Mouse (Mus musculus) stomach, embryonic 15.5 days (tissue): Measurements from ENCODE around the gene Gjb4. TPM values are rescaled to one million over a fixed set of nuclear protein-coding genes. Genes with fewer than 3 reads are reported as not detected.

Experiments
- ATAC-seq: fragments of 200-750 bp; cut with Nextera tagmentation; 2 replicates; pipeline ENCODE4 v1.8.0; 2017; ENCODE audit warnings: low read depth, moderate number of reproducible peaks, moderate TSS enrichment; ENCODE audit not compliant: insufficient read depth, low FRiP score
- H3K27ac ChIP-seq: fragments of 300-500 bp; sonication (generic); 2 replicates; pipeline ENCODE4 v1.5.1; 2015; ENCODE audit warnings: mild to moderate bottlenecking, inconsistent platforms
- H3K27me3 ChIP-seq: fragments of 300-500 bp; sonication (generic); replicated peaks from 2 replicates; pipeline ENCODE4 v1.6.1; 2015; ENCODE audit warnings: inconsistent platforms
- H3K36me3 ChIP-seq: fragments of 300-500 bp; sonication (generic); 2 replicates; pipeline ENCODE4 v1.6.1; 2015; ENCODE audit warnings: inconsistent platforms
- H3K4me1 ChIP-seq: fragments of 300-500 bp; sonication (generic); 2 replicates; pipeline ENCODE4 v1.6.1; 2015; ENCODE audit warnings: inconsistent platforms
- H3K4me2 ChIP-seq: fragments of 300-500 bp; sonication (generic); 2 replicates; pipeline ENCODE4 v1.6.1; 2015; ENCODE audit warnings: mild to moderate bottlenecking, inconsistent platforms
- H3K4me3 ChIP-seq: fragments of 300-500 bp; sonication (generic); replicated peaks from 2 replicates; pipeline ENCODE4 v1.5.1; 2015; ENCODE audit warnings: inconsistent platforms
- H3K9ac ChIP-seq: fragments of 300-500 bp; sonication (generic); 2 replicates; pipeline ENCODE4 v1.6.1; 2015; ENCODE audit warnings: inconsistent platforms
- H3K9me3 ChIP-seq: fragments of 300-500 bp; sonication (generic); 2 replicates; pipeline ENCODE4 v1.6.1; 2016; ENCODE audit warnings: inconsistent platforms
- WGBS: fragments of 180-500 bp; shearing (Covaris S2); methylation state at CpG from one replicate; pipeline ENCODE4 v1.1.7; 2015; 5-methylcytosine and 5-hydroxymethylcytosine counted together
- polyA plus RNA-seq: library from polyadenylated mRNA; unstranded; fragments of >200 nt; fragmentation: Nextera tagmentation; extraction: Ambion mirVana; gene quantifications from 2 replicates; pipeline ENCODE4 v1.2.1, GENCODE M21; 2015

The Gjb4 gene
- polyA plus RNA-seq, 1 experiment from 2014 or later, result 0.89 TPM

- H3K36me3 ChIP-seq, result no peaks in the 10 kb centered on the region
- H3K9ac ChIP-seq, result no peak overlapping the region
- H3K27me3 ChIP-seq, result no peaks in the 10 kb centered on the region
- no peak overlapping the region for H3K4me3 ChIP-seq
- H3K27ac ChIP-seq, result no peak overlapping the region
- 28% methylated on average over 13 of the region's 13 CpGs for WGBS
- no peak overlapping the region for H3K4me2 ChIP-seq
- peaks cover 7% of the 10 kb centered on the region for H3K4me1 ChIP-seq
- no peaks in the 10 kb centered on the region for H3K9me3 ChIP-seq
- no peak for ATAC-seq
These were observed 14.6 kb upstream of the Gjb4 start for GRCm38 (mm10) chr4:127368379-127368973.

GRCm38 (mm10) chr4:127365834-127366233, 12.0 kb upstream of the Gjb4 start:
- Histone ChIP-seq H3K27ac (no peak overlapping the region), H3K4me3 (no peak overlapping the region), H3K36me3 (no peaks in the 10 kb centered on the region), H3K4me2 (no peak overlapping the region), H3K4me1 (no peaks in the 10 kb centered on the region), H3K9ac (no peak overlapping the region), H3K9me3 (no peaks in the 10 kb centered on the region), H3K27me3 (no peaks in the 10 kb centered on the region)
- WGBS, result 33% methylated on average over 4 of the region's 4 CpGs
- no peak for ATAC-seq

- no peak for ATAC-seq
- no peak overlapping the region for H3K9ac ChIP-seq
- 35% methylated on average over 5 of the region's 5 CpGs for WGBS
- no peaks in the 10 kb centered on the region for H3K4me1 ChIP-seq
- no peak overlapping the region for H3K27ac ChIP-seq
- H3K36me3 ChIP-seq, result no peaks in the 10 kb centered on the region
- no peaks in the 10 kb centered on the region for H3K27me3 ChIP-seq
- H3K4me3 ChIP-seq, result no peak overlapping the region
- H3K9me3 ChIP-seq, result no peaks in the 10 kb centered on the region
- H3K4me2 ChIP-seq, result no peak overlapping the region
These were observed 11.6 kb upstream of the Gjb4 start for GRCm38 (mm10) chr4:127365433-127365832.

GRCm38 (mm10) chr4:127364431-127364830, 10.6 kb upstream of the Gjb4 start:
- no peak for ATAC-seq
- Histone ChIP-seq H3K9me3 (no peaks in the 10 kb centered on the region), H3K4me2 (no peak overlapping the region), H3K36me3 (no peaks in the 10 kb centered on the region), H3K4me3 (no peak overlapping the region), H3K27me3 (no peaks in the 10 kb centered on the region), H3K9ac (no peak overlapping the region), H3K4me1 (no peaks in the 10 kb centered on the region), H3K27ac (no peak overlapping the region)
- WGBS, result 66% methylated on average over 6 of the region's 6 CpGs

GRCm38 (mm10) chr4:127363331-127363730, 9.4 kb upstream of the Gjb4 start:
- Histone ChIP-seq H3K27me3 (no peaks in the 10 kb centered on the region), H3K4me1 (no peaks in the 10 kb centered on the region), H3K4me3 (no peak overlapping the region), H3K4me2 (no peak overlapping the region), H3K9ac (no peak overlapping the region), H3K36me3 (no peaks in the 10 kb centered on the region), H3K9me3 (no peaks in the 10 kb centered on the region), H3K27ac (no peak overlapping the region)
- WGBS, result 51% methylated on average over 4 of the region's 4 CpGs
- no peak for ATAC-seq

GRCm38 (mm10) chr4:127362520-127362919, 8.6 kb upstream of the Gjb4 start:
- H3K27ac ChIP-seq, result no peak overlapping the region
- WGBS, result 75% methylated on average over 3 of the region's 3 CpGs
- H3K9ac ChIP-seq, result no peak overlapping the region

GRCm38 (mm10) chr4:127358018-127358417, 4.1 kb upstream of the Gjb4 start, which contains the start of gene Gjb5:
Gene Gjb5 (minus strand): TSS chr4:127358181.
- H3K4me2 ChIP-seq, result no peak within 1 kb of the TSS
- no peak within 1 kb of the TSS for H3K9ac ChIP-seq
- H3K27me3 ChIP-seq, result no peaks in the 10 kb centered on the region
- no peaks in the 10 kb centered on the region for H3K9me3 ChIP-seq
- ATAC-seq, result peak; percentile 59; the same call in 1 of the 2 replicates
- no peak within 1 kb of the TSS for H3K4me3 ChIP-seq
- no peaks in the 10 kb centered on the region for H3K36me3 ChIP-seq
- H3K27ac ChIP-seq, result no peak within 1 kb of the TSS
- WGBS, result 27% methylated on average over 5 of the region's 5 CpGs
- peaks cover 15% of the 10 kb centered on the region; the same call in 1 of the 2 replicates for H3K4me1 ChIP-seq

More at GRCm38 (mm10) chr4:127362520-127362919, 8.6 kb upstream of the Gjb4 start:
- no peaks in the 10 kb centered on the region for H3K9me3 ChIP-seq
- no peaks in the 10 kb centered on the region for H3K36me3 ChIP-seq
- H3K4me3 ChIP-seq, result no peak overlapping the region
- H3K4me1 ChIP-seq, result no peaks in the 10 kb centered on the region
- H3K4me2 ChIP-seq, result no peak overlapping the region
- ATAC-seq, result no peak
- no peaks in the 10 kb centered on the region for H3K27me3 ChIP-seq

GRCm38 (mm10) chr4:127354506-127355485, 915 bp upstream of the Gjb4 start:
- no peaks in the 10 kb centered on the region for H3K36me3 ChIP-seq
- ATAC-seq, result no peak
- H3K9me3 ChIP-seq, result no peaks in the 10 kb centered on the region
- H3K9ac ChIP-seq, result no peak overlapping the region
- 37% methylated on average over 15 of the region's 15 CpGs for WGBS
- no peak overlapping the region for H3K4me3 ChIP-seq
- H3K4me2 ChIP-seq, result no peak overlapping the region
- peaks cover 15% of the 10 kb centered on the region; the same call in 1 of the 2 replicates for H3K4me1 ChIP-seq
- no peaks in the 10 kb centered on the region for H3K27me3 ChIP-seq
- no peak overlapping the region for H3K27ac ChIP-seq

GRCm38 (mm10) chr4:127352594-127352993, 1.3 kb downstream of the Gjb4 start:
- ATAC-seq, result no peak
- no peak overlapping the region for H3K4me3 ChIP-seq
- H3K4me2 ChIP-seq, result no peak overlapping the region
- no peaks in the 10 kb centered on the region for H3K9me3 ChIP-seq
- WGBS, result 34% methylated on average over 1 of the region's 1 CpGs
- no peaks in the 10 kb centered on the region for H3K27me3 ChIP-seq
- H3K4me1 ChIP-seq, result peaks cover 15% of the 10 kb centered on the region; the same call in 1 of the 2 replicates
- H3K36me3 ChIP-seq, result no peaks in the 10 kb centered on the region
- no peak overlapping the region for H3K9ac ChIP-seq
- no peak overlapping the region for H3K27ac ChIP-seq

- Histone ChIP-seq H3K9ac (no peak overlapping the region), H3K27me3 (no peaks in the 10 kb centered on the region), H3K4me3 (no peak overlapping the region), H3K4me1 (peaks cover 10% of the 10 kb centered on the region; the same call in 1 of the 2 replicates), H3K4me2 (no peak overlapping the region), H3K9me3 (no peaks in the 10 kb centered on the region), H3K36me3 (no peaks in the 10 kb centered on the region), H3K27ac (no peak overlapping the region)
- 46% methylated on average over 4 of the region's 4 CpGs for WGBS
- ATAC-seq, result no peak
These were observed 4.2 kb downstream of the Gjb4 start for GRCm38 (mm10) chr4:127349560-127350300.

GRCm38 (mm10) chr4:127345000-127345399, 8.9 kb downstream of the Gjb4 start:
- ATAC-seq, result no peak
- no peaks in the 10 kb centered on the region for H3K36me3 ChIP-seq
- no peak overlapping the region for H3K27ac ChIP-seq
- no peak overlapping the region for H3K4me2 ChIP-seq
- no peaks in the 10 kb centered on the region for H3K9me3 ChIP-seq
- H3K27me3 ChIP-seq, result no peaks in the 10 kb centered on the region
- no peaks in the 10 kb centered on the region for H3K4me1 ChIP-seq
- no peak overlapping the region for H3K9ac ChIP-seq
- no peak overlapping the region for H3K4me3 ChIP-seq
- WGBS, result 63% methylated on average over 5 of the region's 5 CpGs
